Mouse (Mus musculus) adrenal gland, adult 2 months (tissue): ENCODE results near the gene Gm10722. TPM values are rescaled to one million over a fixed set of nuclear protein-coding genes. Genes with fewer than 3 reads are reported as not detected.
"Not testable (repeated sequence)": the region's sequence is repeated elsewhere in the genome, so short reads cannot be mapped to it uniquely, and the experiment has no call there.

ENCODE experiments used
- DNase-seq: peaks from one replicate; pipeline ENCODE4 v3.0.0; 2021
- long read RNA-seq: library from polyadenylated mRNA; stranded (forward); transcript quantifications from one replicate; pipeline ENCODE4 v2.0.0, GENCODE M21; 2021
- polyA plus RNA-seq: library from polyadenylated mRNA; depleted of rRNA; stranded (reverse); fragments of >200 nt; gene quantifications from 2 replicates; pipeline ENCODE4 v1.2.3, GENCODE M21; 2012; rRNA removed
- total RNA-seq, 2 experiments: library from RNA; stranded (reverse); gene quantifications; 2 replicates each; pipeline ENCODE4 v1.2.3; 2021

Gene Gm10722
- total RNA-seq (not detected), polyA plus RNA-seq (not detected in 2 replicates)
- long read RNA-seq = 0 reads

- peak; percentile 6 for DNase-seq
Observed at GRCm38 (mm10) chr9:3000445-3000972, at the start of gene Gm10722. Gm10722 (plus strand) TSS chr9:3000922.

- DNase-seq = not testable (repeated sequence)
Observed at GRCm38 (mm10) chr9:3001006-3001405, 284 bp downstream of the Gm10722 start.

- peak; percentile 88 for DNase-seq
Observed at GRCm38 (mm10) chr9:3001948-3002659, 1.4 kb downstream of the Gm10722 start.

- not testable (repeated sequence) for DNase-seq
Observed at GRCm38 (mm10) chr9:3002794-3003396, 2.2 kb downstream of the Gm10722 start, which contains the start of gene Gm11168. Gm11168 (plus strand) TSS chr9:3003346.

- not testable (repeated sequence) for DNase-seq
Observed at GRCm38 (mm10) chr9:3006179-3006578, 5.5 kb downstream of the Gm10722 start.

GRCm38 (mm10) chr9:3006636-3007035 lies 5.9 kb downstream of the Gm10722 start:
- DNase-seq = peak; percentile 82

GRCm38 (mm10) chr9:3007272-3007671 lies 6.5 kb downstream of the Gm10722 start:
- not testable (repeated sequence) for DNase-seq

- not testable (repeated sequence) for DNase-seq
Observed at GRCm38 (mm10) chr9:3009331-3009730, 8.6 kb downstream of the Gm10722 start.

GRCm38 (mm10) chr9:3012054-3012621 lies 11.4 kb downstream of the Gm10722 start:
- DNase-seq = not testable (repeated sequence)

- not testable (repeated sequence) for DNase-seq
Observed at GRCm38 (mm10) chr9:3012733-3013279, 12.1 kb downstream of the Gm10722 start, which contains the start of gene Gm10721. Gm10721 (plus strand) TSS chr9:3013140.

GRCm38 (mm10) chr9:3015354-3015753 lies 14.6 kb downstream of the Gm10722 start, which contains the start of gene Gm10720:
Gm10720 (plus strand) TSS chr9:3015654.
- DNase-seq = not testable (repeated sequence)

GRCm38 (mm10) chr9:3015896-3016295 lies 15.2 kb downstream of the Gm10722 start:
- DNase-seq = not testable (repeated sequence)

- not testable (repeated sequence) for DNase-seq
Observed at GRCm38 (mm10) chr9:3017108-3017507, 16.4 kb downstream of the Gm10722 start, which contains the start of gene Gm10719. Gm10719 (plus strand) TSS chr9:3017408.

GRCm38 (mm10) chr9:3018944-3019343 lies 18.2 kb downstream of the Gm10722 start:
- not testable (repeated sequence) for DNase-seq

- peak; percentile 15 for DNase-seq
Observed at GRCm38 (mm10) chr9:3019835-3020727, 19.4 kb downstream of the Gm10722 start.

GRCm38 (mm10) chr9:3022316-3023008 lies 21.7 kb downstream of the Gm10722 start:
- peak; percentile 34 for DNase-seq

- DNase-seq = not testable (repeated sequence)
Observed at GRCm38 (mm10) chr9:3023312-3023984, 22.7 kb downstream of the Gm10722 start, which contains the start of gene Gm10718. Gm10718 (plus strand) TSS chr9:3023547.

GRCm38 (mm10) chr9:3023985-3024648 lies 23.4 kb downstream of the Gm10722 start:
- DNase-seq = peak; percentile 58

- peak; percentile 3 for DNase-seq
Observed at GRCm38 (mm10) chr9:3024912-3025467, 24.3 kb downstream of the Gm10722 start, which contains the start of gene Gm10717. Gm10717 (plus strand) TSS chr9:3025417.
